Mouse (Mus musculus) midbrain, embryonic 11.5 days (tissue): ENCODE measurements around the gene Spcs3. TPM values are rescaled to one million over a fixed set of nuclear protein-coding genes. Genes with fewer than 3 reads are reported as not detected.

Experiments
- ATAC-seq: fragments of 200-750 bp; cut with Nextera tagmentation; 2 replicates; pipeline ENCODE4 v1.8.0; 2017; ENCODE audit warnings: moderate TSS enrichment, moderate library complexity; ENCODE audit not compliant: low FRiP score
- DNase-seq: peaks from one replicate; pipeline ENCODE4 v3.0.0; 2015; ENCODE audit warnings: low spot score; ENCODE audit errors: missing footprints
- H3K27ac ChIP-seq: fragments of 300-500 bp; sonication (generic); 2 replicates; pipeline ENCODE4 v1.5.1; 2014; ENCODE audit warnings: low read depth, low read length
- H3K27me3 ChIP-seq: fragments of 300-500 bp; sonication (generic); 2 replicates; pipeline ENCODE4 v1.6.1; 2014; ENCODE audit warnings: mild to moderate bottlenecking, low read length, moderate library complexity, mixed read lengths; ENCODE audit not compliant: control insufficient read depth, insufficient read depth
- H3K36me3 ChIP-seq: fragments of 300-500 bp; sonication (generic); 2 replicates; pipeline ENCODE4 v1.6.1; 2014; ENCODE audit warnings: mild to moderate bottlenecking, low read length, moderate library complexity, mixed read lengths; ENCODE audit not compliant: control insufficient read depth, insufficient read depth
- H3K4me1 ChIP-seq: fragments of 300-500 bp; sonication (generic); 2 replicates; pipeline ENCODE4 v1.6.1; 2014; ENCODE audit warnings: low read length; ENCODE audit not compliant: control insufficient read depth, insufficient read depth
- H3K4me2 ChIP-seq: fragments of 300-500 bp; sonication (generic); 2 replicates; pipeline ENCODE4 v1.6.1; 2014; ENCODE audit warnings: mild to moderate bottlenecking, moderate library complexity
- H3K4me3 ChIP-seq: fragments of 300-500 bp; sonication (generic); 2 replicates; pipeline ENCODE4 v1.5.1; 2014; ENCODE audit warnings: low read depth, low read length
- H3K9ac ChIP-seq: fragments of 300-500 bp; sonication (generic); 2 replicates; pipeline ENCODE4 v1.6.1; 2014; ENCODE audit warnings: low read length
- H3K9me3 ChIP-seq: fragments of 300-500 bp; sonication (generic); 2 replicates; pipeline ENCODE4 v1.6.1; 2016; ENCODE audit warnings: low read length; ENCODE audit not compliant: control insufficient read depth
- WGBS: fragments of 180-500 bp; shearing (Covaris S2); extraction: QIAGEN DNeasy Blood & Tissue Kit; methylation state at CpG from one replicate; pipeline ENCODE4 v1.1.7; 2014; 5-methylcytosine and 5-hydroxymethylcytosine counted together
- polyA plus RNA-seq: library from polyadenylated mRNA; unstranded; fragments of >200 nt; fragmentation: Nextera tagmentation; extraction: Ambion mirVana; gene quantifications from 2 replicates; pipeline ENCODE4 v1.2.1, GENCODE M21; 2014

The Spcs3 gene
- polyA plus RNA-seq = 81.7 and 92.9 TPM in 2 replicates

DNA sequence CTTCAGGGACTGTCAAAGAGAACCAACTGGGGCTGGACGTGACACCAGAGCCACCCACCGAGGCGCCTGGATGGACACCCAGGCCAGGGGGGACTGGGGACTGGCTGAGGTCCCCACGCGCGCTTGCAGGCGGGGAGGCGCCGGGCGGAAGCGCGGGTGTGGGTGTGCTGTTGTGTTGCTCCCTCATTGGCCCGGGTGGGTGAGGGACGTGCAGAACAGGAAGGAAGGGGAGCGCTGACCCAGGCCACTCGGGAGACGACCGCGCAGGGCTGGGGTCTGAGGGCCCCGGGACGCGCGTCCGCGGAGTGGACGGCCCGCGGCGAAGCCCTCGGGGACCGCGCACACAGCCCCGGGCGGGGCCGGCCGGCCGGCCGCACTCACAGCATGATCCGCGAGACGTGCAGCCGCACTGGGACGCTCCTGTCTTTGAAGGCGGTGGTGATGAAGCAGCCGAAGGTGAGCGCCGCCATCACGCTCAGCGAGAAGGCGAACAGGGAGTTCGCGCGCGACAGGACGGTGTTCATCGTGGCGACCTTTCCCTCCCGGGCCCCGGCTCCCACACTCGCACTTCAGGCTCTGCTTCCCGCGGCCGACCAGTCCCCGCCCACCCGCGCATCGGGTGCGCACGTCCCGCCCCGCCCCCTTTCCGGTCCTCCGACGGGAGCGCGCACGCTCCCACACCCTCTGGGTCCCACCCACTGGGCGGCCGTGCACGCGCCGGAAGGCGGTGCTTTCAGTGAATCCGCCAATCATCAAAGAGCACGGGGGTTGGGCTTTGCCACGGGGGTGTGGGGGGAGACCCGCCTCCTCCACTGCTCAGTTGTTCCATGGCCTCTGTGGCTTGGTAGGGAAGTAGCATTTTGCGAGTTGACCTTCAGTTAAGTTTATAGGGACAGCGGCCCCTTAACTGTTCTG, at the start of gene Spcs3, which contains the start of gene Asb5:
Gene Spcs3 (minus strand): TSS at position 617 of the 915 bp plus-strand sequence.
Gene Asb5 (plus strand): TSS at position 199 of the 915 bp plus-strand sequence.
- WGBS = under 1% methylated on average over 78 of the region's 89 CpGs
- peak; percentile 95 for ATAC-seq
- Histone ChIP-seq H3K9ac (peak within 1 kb of the TSS; percentile 88), H3K9me3 (no peaks in the 10 kb centered on the region), H3K4me1 (peaks cover 9% of the 10 kb centered on the region; the same call in 1 of the 2 replicates), H3K27me3 (no peaks in the 10 kb centered on the region), H3K36me3 (no peaks in the 10 kb centered on the region), H3K4me2 (peak within 1 kb of the TSS; percentile 70), H3K27ac (peak within 1 kb of the TSS; percentile 48; the same call in 1 of the 2 replicates), H3K4me3 (peak within 1 kb of the TSS; percentile 89)
- DNase-seq = peak; percentile 100

DNA sequence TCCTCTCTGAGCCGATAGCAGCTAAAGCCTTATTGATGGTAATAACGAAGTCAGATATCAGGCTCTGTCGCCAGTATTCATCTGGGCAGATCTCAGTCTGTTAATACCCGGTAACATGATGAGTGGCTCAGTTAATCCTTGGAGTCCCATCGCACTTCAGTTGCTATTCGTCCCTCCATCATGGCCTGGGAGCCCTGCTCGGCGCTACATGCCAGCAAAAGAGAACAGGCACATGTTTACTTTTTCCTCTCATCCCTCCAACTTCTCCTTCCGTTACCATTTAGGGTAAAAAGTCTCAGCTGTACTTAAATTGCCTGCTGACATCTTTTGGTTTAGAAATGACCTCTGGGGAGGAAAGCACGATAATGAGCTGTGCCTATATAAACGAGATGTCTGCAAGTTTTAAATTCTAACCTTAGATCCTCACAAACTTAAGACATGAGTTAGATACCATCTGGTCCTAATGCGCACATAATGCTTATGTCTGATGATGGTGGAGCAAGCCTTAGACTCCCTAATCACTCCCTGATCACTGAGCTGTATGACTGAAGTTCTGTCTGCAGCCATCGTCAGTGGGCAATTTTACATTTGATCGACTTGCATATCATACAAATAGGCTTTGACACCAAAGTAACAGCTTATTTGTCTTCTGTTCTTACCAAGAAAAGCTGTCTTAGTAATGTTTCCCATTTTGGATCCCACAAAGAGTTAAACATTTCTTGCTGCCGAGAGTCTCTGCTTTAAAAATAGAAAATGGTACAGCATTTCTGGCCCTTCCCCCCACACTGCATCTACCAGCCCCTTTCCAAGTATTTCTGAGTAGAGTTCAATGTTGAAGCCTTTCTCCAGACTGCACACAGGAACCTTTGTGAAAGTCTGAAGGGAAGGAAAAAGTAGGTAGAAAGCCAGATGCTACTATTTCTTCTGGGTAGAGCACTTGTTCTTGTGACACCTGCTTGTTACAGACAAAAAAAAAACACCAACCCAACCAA, 41.1 kb upstream of the Spcs3 start:
- no peaks in the 10 kb centered on the region for H3K4me1 ChIP-seq
- H3K9ac ChIP-seq = no peak overlapping the region
- no peaks in the 10 kb centered on the region for H3K27me3 ChIP-seq
- ATAC-seq (no peak), DNase-seq (no peak)
- WGBS = 77% methylated on average over 15 of the region's 15 CpGs
- H3K36me3 ChIP-seq = no peaks in the 10 kb centered on the region
- no peak overlapping the region for H3K4me3 ChIP-seq
- H3K27ac ChIP-seq = no peak overlapping the region
- H3K9me3 ChIP-seq = no peaks in the 10 kb centered on the region
- no peak overlapping the region for H3K4me2 ChIP-seq

DNA sequence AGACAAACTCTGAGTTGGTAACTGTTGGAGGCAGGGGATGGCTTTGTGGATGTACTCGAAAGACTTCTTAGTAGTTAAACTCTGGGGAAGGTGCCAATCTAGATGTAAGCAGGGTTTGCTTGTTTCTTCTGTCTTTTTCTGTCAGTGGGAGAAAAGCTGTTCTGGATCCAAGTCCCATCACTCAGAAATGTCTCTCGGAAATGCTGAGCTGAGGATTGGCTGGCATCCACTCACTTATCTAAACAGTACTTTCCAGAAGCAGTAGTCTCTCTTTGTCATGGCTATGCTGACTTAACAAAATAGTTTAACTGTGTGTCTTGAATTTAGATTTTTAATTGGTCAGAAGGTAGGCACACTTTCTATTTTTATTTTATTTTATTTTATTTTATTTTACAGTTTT, 37.4 kb upstream of the Spcs3 start:
- 79% methylated on average over 2 of the region's 2 CpGs for WGBS
- H3K4me1 ChIP-seq = no peaks in the 10 kb centered on the region
- no peak overlapping the region for H3K4me2 ChIP-seq
- no peak for DNase-seq
- H3K36me3 ChIP-seq = no peaks in the 10 kb centered on the region
- no peak overlapping the region for H3K27ac ChIP-seq
- H3K4me3 ChIP-seq = no peak overlapping the region
- H3K9me3 ChIP-seq = no peaks in the 10 kb centered on the region
- no peak for ATAC-seq
- H3K9ac ChIP-seq = no peak overlapping the region
- no peaks in the 10 kb centered on the region for H3K27me3 ChIP-seq

DNA sequence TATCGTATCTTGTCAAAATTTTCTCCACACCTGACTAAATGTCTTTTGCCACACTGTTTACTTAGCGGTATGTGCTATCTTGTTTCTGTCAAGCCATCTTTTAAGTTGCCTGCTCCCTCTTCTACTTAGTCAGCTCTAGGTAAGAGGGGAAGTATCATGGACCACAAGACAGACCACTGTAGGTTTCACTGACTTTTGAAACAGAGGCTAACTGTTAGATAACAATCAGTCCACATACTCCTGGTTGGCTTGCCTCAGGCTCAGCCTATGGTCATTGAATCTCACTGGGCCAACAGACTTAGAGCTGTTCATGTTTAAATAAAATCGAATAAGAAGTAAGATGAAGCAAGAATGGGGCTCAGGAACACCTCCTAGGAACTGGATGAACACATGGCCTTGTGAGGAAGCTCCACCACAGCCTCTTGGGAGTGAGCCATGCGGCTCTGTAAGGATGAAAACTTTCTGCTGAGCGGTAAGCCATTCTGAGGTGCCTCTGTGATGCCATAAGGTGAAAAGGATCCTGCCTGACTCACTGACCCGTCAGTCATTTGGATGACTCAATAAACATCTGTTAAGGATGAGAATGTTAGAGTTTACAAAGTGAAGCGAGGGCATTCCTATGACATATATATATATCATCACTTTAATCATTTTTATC, 35.9 kb upstream of the Spcs3 start:
- no peak for ATAC-seq
- no peak overlapping the region for H3K27ac ChIP-seq

DNA sequence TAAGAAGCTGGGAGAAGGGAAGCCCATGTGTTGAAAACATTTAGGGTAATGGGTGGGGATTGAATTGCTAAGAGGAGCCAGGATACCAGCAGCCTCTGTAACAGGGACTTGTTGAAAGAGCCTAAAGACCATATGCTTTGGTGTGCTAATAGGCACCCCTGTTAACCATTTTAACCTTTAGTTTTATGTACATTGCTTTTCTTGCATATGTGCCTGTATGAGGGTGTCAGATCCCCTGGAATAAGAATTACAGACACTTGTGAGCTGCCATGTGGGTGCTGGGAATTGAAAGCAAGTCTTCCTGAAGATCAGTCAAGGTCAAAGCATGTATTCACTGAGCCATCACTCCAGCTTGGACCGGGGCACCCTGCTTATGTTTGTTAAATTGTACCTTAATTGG, 35.4 kb upstream of the Spcs3 start:
- Histone ChIP-seq H3K9me3 (no peaks in the 10 kb centered on the region), H3K4me1 (no peaks in the 10 kb centered on the region), H3K36me3 (no peaks in the 10 kb centered on the region), H3K27me3 (no peaks in the 10 kb centered on the region), H3K4me3 (no peak overlapping the region), H3K9ac (no peak overlapping the region), H3K27ac (no peak overlapping the region), H3K4me2 (no peak overlapping the region)
- ATAC-seq (no peak), DNase-seq (no peak)
- WGBS = 91% methylated on average over 1 of the region's 1 CpGs

More for the DNA sequence above, 35.9 kb upstream of the Spcs3 start:
- no peak overlapping the region for H3K4me3 ChIP-seq
- no peaks in the 10 kb centered on the region for H3K9me3 ChIP-seq
- WGBS = 90% methylated on average over 7 of the region's 7 CpGs
- H3K4me1 ChIP-seq = no peaks in the 10 kb centered on the region
- H3K36me3 ChIP-seq = no peaks in the 10 kb centered on the region
- no peak overlapping the region for H3K4me2 ChIP-seq
- no peak for DNase-seq
- no peaks in the 10 kb centered on the region for H3K27me3 ChIP-seq
- no peak overlapping the region for H3K9ac ChIP-seq

DNA sequence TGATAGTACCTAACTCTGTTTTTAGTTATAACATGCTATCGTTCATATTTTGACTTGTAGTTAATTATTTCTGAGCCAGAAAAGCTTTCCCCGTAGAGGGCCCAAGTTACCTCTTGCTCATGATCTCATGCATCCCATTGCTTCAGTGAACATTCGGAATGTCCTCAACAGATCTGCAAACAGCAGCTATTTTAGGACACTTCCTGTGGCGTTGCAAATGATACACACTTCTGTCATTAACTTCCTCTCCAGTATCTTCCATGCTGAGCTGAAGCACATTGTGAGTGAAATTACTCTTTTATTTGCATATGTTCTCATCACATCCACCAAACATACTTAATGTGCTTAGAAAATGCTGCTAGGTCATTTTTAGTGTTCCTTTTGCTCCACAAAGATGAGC, 32.3 kb upstream of the Spcs3 start:
- Histone ChIP-seq H3K9me3 (no peaks in the 10 kb centered on the region), H3K4me3 (no peak overlapping the region), H3K4me2 (no peak overlapping the region), H3K27me3 (no peaks in the 10 kb centered on the region), H3K4me1 (no peaks in the 10 kb centered on the region), H3K9ac (no peak overlapping the region), H3K27ac (no peak overlapping the region), H3K36me3 (no peaks in the 10 kb centered on the region)
- ATAC-seq (no peak), DNase-seq (no peak)
- 86% methylated on average over 4 of the region's 4 CpGs for WGBS

DNA sequence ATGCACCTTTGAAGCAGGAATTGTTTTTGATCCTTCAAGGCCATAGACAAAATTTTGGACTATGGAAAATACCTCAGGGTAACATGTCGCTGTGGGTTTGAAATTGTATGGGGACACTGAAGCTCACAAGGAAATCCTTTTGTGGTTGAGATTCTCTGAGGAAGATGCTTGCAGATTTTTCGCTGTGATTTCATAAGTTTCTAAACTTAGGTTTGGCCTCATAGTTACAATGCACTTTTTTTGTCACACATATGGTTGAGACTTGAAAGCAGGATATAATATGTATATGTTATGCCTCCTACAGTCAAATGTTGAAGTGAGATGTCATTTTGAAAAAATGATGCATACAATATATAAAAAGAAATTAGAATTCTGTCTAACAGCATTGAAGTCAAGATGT, 25.1 kb upstream of the Spcs3 start:
- H3K36me3 ChIP-seq = no peaks in the 10 kb centered on the region
- H3K27me3 ChIP-seq = no peaks in the 10 kb centered on the region
- H3K4me1 ChIP-seq = no peaks in the 10 kb centered on the region
- no peak overlapping the region for H3K27ac ChIP-seq
- H3K4me3 ChIP-seq = no peak overlapping the region
- H3K9ac ChIP-seq = no peak overlapping the region
- WGBS = 85% methylated on average over 2 of the region's 2 CpGs
- DNase-seq = no peak
- no peak overlapping the region for H3K4me2 ChIP-seq
- no peaks in the 10 kb centered on the region for H3K9me3 ChIP-seq
- no peak for ATAC-seq

DNA sequence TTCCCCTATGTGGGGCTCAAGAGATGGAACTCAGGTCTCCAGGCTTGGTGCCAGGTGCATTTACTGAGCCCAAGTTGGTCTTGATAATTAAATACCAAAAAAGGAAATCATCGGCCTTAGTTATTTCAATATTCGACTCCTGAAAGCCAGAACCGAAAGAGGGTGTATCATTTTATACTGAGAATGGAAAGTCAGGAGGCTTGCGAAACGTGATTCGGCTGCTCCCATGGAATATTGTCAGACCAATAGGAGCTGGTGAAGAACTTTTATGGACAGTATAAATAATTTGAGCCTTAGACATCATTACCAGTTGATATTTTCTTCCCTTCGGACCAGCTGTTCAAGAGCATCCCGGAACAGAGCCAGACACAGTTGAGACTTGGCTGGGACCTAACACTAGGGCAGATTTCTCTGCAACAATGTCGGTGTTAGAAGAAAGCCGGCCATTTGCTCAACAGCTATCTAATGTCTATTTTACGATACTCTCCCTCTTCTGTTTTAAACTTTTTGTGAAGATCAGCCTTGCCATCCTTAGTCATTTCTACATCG, 20.3 kb upstream of the Spcs3 start:
- Histone ChIP-seq H3K4me2 (no peak overlapping the region), H3K9me3 (no peaks in the 10 kb centered on the region), H3K36me3 (no peaks in the 10 kb centered on the region), H3K9ac (no peak overlapping the region), H3K27ac (no peak overlapping the region), H3K4me3 (no peak overlapping the region), H3K27me3 (no peaks in the 10 kb centered on the region), H3K4me1 (no peaks in the 10 kb centered on the region)
- DNase-seq (no peak), ATAC-seq (no peak)
- 93% methylated on average over 12 of the region's 12 CpGs for WGBS
